Mouse (Mus musculus): ENCODE results near the gene Pacrg. TPM values are rescaled to one million over a fixed set of nuclear protein-coding genes. Genes with fewer than 3 reads are reported as not detected.

The Pacrg gene
- total and polyA plus RNA-seq, 3 experiments = not detected

DNA sequence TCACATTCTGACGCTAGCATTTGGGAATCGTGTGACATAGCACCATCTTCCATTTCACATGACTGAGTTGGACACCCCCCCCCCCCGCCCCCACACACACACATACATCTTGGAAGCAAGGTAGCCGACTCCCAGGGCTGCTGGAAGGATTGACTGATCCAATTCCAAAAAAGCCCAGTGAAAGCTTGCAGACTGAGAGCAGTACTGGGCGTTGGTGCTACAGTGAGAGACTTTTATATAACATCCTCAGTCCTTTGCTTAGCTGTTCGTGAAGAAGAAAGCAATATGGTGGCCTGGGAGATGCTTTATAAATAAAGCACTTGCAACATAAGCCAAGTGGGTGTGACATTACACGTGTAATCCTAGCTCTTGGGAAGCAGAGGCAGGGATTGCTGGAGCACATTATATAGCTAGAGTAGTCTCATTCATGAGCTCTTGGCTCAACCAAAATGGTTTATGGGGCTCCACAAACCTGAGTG, 251.2 kb downstream of the Pacrg start:
- H3K36me3 ChIP-seq (ENCODE audit: control insufficient read depth in 1 of 2, insufficient read depth in 2 of 2, low read length in 2 of 2) = no peaks in the 10 kb centered on the region
- H3K27me3 ChIP-seq (ENCODE audit: control insufficient read depth in 1 of 2, insufficient read depth in 2 of 2, low read length in 2 of 2) = no peaks in the 10 kb centered on the region
- DNase-seq (ENCODE audit: low read depth, low spot score) = no peak
- no peak overlapping the region for H3K4me3 ChIP-seq (ENCODE audit: control insufficient read depth in 1 of 2, insufficient read depth in 1 of 2, low read depth in 2 of 2, low read length in 2 of 2)
- TF ChIP-seq HCFC1 (IDR thresholded peaks at IDR 0.05; ENCODE audit: low read depth, low read length) = no peak
- no peak for TF ChIP-seq CHD2 (IDR thresholded peaks at IDR 0.05; ENCODE audit: low read length)
- no peak for TF ChIP-seq POLR2AphosphoS2 (IDR thresholded peaks at IDR 0.05; ENCODE audit: low read length)
- TF ChIP-seq ZNF384 (IDR thresholded peaks at IDR 0.05; ENCODE audit: low read depth, low read length) = no peak
- no peak for TF ChIP-seq ELF1 (IDR thresholded peaks at IDR 0.05; ENCODE audit: low read depth, low read length)
- TF ChIP-seq RAD21 (IDR thresholded peaks at IDR 0.05; ENCODE audit: low read depth, low read length) = no peak
- TF ChIP-seq RCOR1 (IDR thresholded peaks at IDR 0.05; ENCODE audit: low read depth, low read length) = no peak
- no peak for TF ChIP-seq ZKSCAN1 (IDR thresholded peaks at IDR 0.05; ENCODE audit: low read depth, low read length)
- TF ChIP-seq NELFE (IDR thresholded peaks at IDR 0.05; ENCODE audit: low read depth, low read length) = no peak
- no peak for TF ChIP-seq CTCF (IDR thresholded peaks at IDR 0.05 in 2 of 3, conservative IDR thresholded peaks at IDR 0.05 in 1 of 3; ENCODE audit: control insufficient read depth in 1 of 3, insufficient read depth in 1 of 3, low read depth in 2 of 3, low read length in 3 of 3, poor library complexity in 1 of 3, severe bottlenecking in 1 of 3)
- TF ChIP-seq MAFK (IDR thresholded peaks at IDR 0.05; ENCODE audit: borderline replicate concordance, low read depth, low read length) = no peak
- no peak for TF ChIP-seq BHLHE40 (IDR thresholded peaks at IDR 0.05; ENCODE audit: borderline replicate concordance, low read depth, low read length)
- no peak overlapping the region for H3K27ac ChIP-seq (ENCODE audit: control insufficient read depth, low read depth, low read length)
- no peaks in the 10 kb centered on the region for H3K79me2 ChIP-seq (ENCODE audit: control insufficient read depth, insufficient read depth, low read length, poor library complexity)
- H3K9me3 ChIP-seq (replicated peaks; ENCODE audit: insufficient read depth, low read length) = no peaks in the 10 kb centered on the region
- no peaks in the 10 kb centered on the region for H3K4me1 ChIP-seq (ENCODE audit: control insufficient read depth in 1 of 2, insufficient read depth in 2 of 2, low read length in 2 of 2)
- H3K9ac ChIP-seq (ENCODE audit: control insufficient read depth, low read depth, low read length, poor library complexity, severe bottlenecking) = no peak overlapping the region

DNA sequence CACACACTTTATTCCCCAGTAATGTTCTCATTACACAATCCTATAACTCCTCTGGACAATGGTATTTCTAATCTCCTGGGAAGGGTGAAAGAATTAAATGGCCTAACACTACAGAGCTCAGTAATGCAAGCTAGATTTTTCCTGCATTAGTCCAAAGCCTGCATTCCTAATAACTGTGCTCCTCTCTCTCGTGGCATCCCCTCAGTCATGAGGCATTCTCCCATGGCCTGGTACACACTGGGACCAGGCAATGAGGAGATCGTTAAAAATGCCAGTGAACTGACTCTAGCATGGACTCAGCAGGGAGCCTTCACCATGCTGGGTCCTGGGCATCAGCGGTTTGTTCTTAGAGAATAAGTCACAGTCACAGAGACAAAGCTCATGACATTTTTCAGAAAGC, 256.8 kb downstream of the Pacrg start:
- Histone ChIP-seq H3K79me2 (ENCODE audit: control insufficient read depth, insufficient read depth, low read length, poor library complexity) (no peaks in the 10 kb centered on the region), H3K36me3 (ENCODE audit: control insufficient read depth in 1 of 2, insufficient read depth in 2 of 2, low read length in 2 of 2) (no peaks in the 10 kb centered on the region), H3K27ac (ENCODE audit: control insufficient read depth, low read depth, low read length) (no peak overlapping the region), H3K4me3 (ENCODE audit: control insufficient read depth in 1 of 2, insufficient read depth in 1 of 2, low read depth in 2 of 2, low read length in 2 of 2) (no peak overlapping the region), H3K9me3 (replicated peaks; ENCODE audit: insufficient read depth, low read length) (no peaks in the 10 kb centered on the region), H3K9ac (ENCODE audit: control insufficient read depth, low read depth, low read length, poor library complexity, severe bottlenecking) (no peak overlapping the region), H3K27me3 (ENCODE audit: control insufficient read depth in 1 of 2, insufficient read depth in 2 of 2, low read length in 2 of 2) (no peaks in the 10 kb centered on the region), H3K4me1 (ENCODE audit: control insufficient read depth in 1 of 2, insufficient read depth in 2 of 2, low read length in 2 of 2) (no peaks in the 10 kb centered on the region)
- DNase-seq (ENCODE audit: low read depth, low spot score) = no peak
- TF ChIP-seq UBTF (IDR thresholded peaks at IDR 0.05; ENCODE audit: borderline replicate concordance, insufficient read depth, low read depth, low read length) (no peak), TCF12 (IDR thresholded peaks at IDR 0.05; ENCODE audit: low read depth, low read length) (no peak), MYC (IDR thresholded peaks at IDR 0.05; ENCODE audit: low read depth, low read length) (no peak), POLR2AphosphoS5 (IDR thresholded peaks at IDR 0.05; ENCODE audit: borderline replicate concordance, low read depth, low read length) (no peak), JUND (IDR thresholded peaks at IDR 0.05; ENCODE audit: low read depth, low read length) (no peak), GATA1 (IDR thresholded peaks at IDR 0.05; ENCODE audit: low read depth, low read length) (no peak), SMC3 (IDR thresholded peaks at IDR 0.05; ENCODE audit: low read depth, low read length) (no peak), ZKSCAN1 (IDR thresholded peaks at IDR 0.05; ENCODE audit: low read depth, low read length) (no peak), NRF1 (IDR thresholded peaks at IDR 0.05; ENCODE audit: insufficient read depth, low read depth, low read length, poor library complexity, severe bottlenecking) (no peak), MXI1 (IDR thresholded peaks at IDR 0.05; ENCODE audit: low read depth, low read length) (no peak), MEF2A (IDR thresholded peaks at IDR 0.05; ENCODE audit: extremely low read depth, insufficient replicate concordance, low read depth, low read length, poor library complexity, severe bottlenecking) (no peak), CTCF (IDR thresholded peaks at IDR 0.05 in 2 of 3, conservative IDR thresholded peaks at IDR 0.05 in 1 of 3; ENCODE audit: control insufficient read depth in 1 of 3, insufficient read depth in 1 of 3, low read depth in 2 of 3, low read length in 3 of 3, poor library complexity in 1 of 3, severe bottlenecking in 1 of 3) (no peak), MAFK (IDR thresholded peaks at IDR 0.05; ENCODE audit: borderline replicate concordance, low read depth, low read length) (no peak)

Measured in MEL (cell line).